Mouse (Mus musculus): ENCODE results near the gene Olfr474.
"Not testable (repeated sequence)": the region's sequence is repeated elsewhere in the genome, so short reads cannot be mapped to it uniquely, and the experiment has no call there.

The Olfr474 gene

GRCm38 (mm10) chr7:107954343-107954742 lies at the start of gene Olfr474:
Olfr474 (plus strand) TSS chr7:107954643.
- no peak for DNase-seq (ENCODE audit: low spot score in 2 of 2)

GRCm38 (mm10) chr7:107930146-107930545 lies 24.3 kb upstream of the Olfr474 start, which contains the start of gene Olfr473:
Olfr473 (plus strand) TSS chr7:107930446.
- no peak for DNase-seq (ENCODE audit: low spot score in 2 of 2)

GRCm38 (mm10) chr7:107952539-107952938 lies 1.9 kb upstream of the Olfr474 start:
- not testable (repeated sequence) for DNase-seq (ENCODE audit: low spot score in 2 of 2)

- DNase-seq (ENCODE audit: low spot score in 2 of 2) = no peak
Observed at GRCm38 (mm10) chr7:107964503-107964902, 10.1 kb downstream of the Olfr474 start, which contains the start of gene Olfr476. Olfr476 (plus strand) TSS chr7:107964803.

GRCm38 (mm10) chr7:107986393-107986792 lies 31.9 kb downstream of the Olfr474 start, which contains the start of gene Olfr477:
Olfr477 (plus strand) TSS chr7:107986693.
- DNase-seq (ENCODE audit: low spot score in 2 of 2) = no peak
